Mouse (Mus musculus): Measurements from ENCODE around the gene Gm4175.
"Not testable (repeated sequence)": the region's sequence is repeated elsewhere in the genome, so short reads cannot be mapped to it uniquely, and the experiment has no call there.

Gm4175 gene

GRCm38 (mm10) chr7:21761375-21761774 lies at the start of gene Gm4175:
Gene Gm4175, minus strand, starts transcription at chr7:21761475.
- ATAC-seq (ENCODE audit: insufficient number of reproducible peaks, low FRiP score, low TSS enrichment) = not testable (repeated sequence)

- ATAC-seq (ENCODE audit: insufficient number of reproducible peaks, low FRiP score, low TSS enrichment) = not testable (repeated sequence)
Observed at GRCm38 (mm10) chr7:21796628-21797027, 35.4 kb upstream of the Gm4175 start, which contains the start of gene Gm4177. Gene Gm4177, minus strand, starts transcription at chr7:21796728.
